Mouse (Mus musculus) neural tube, embryonic 14.5 days (tissue): ENCODE results near the gene Gm572. TPM values are rescaled to one million over a fixed set of nuclear protein-coding genes. Genes with fewer than 3 reads are reported as not detected.

ENCODE experiments used
- ATAC-seq: fragments of 200-750 bp; cut with Nextera tagmentation; 2 replicates; pipeline ENCODE4 v1.8.0; 2017; ENCODE audit warnings: low read depth, mild to moderate bottlenecking, moderate TSS enrichment, moderate library complexity
- H3K27ac ChIP-seq: fragments of 300-500 bp; sonication (generic); 2 replicates; pipeline ENCODE4 v1.5.1; 2014; ENCODE audit warnings: low read depth, mild to moderate bottlenecking, control low read depth, low read length, moderate library complexity, mixed read lengths
- H3K27me3 ChIP-seq: fragments of 300-500 bp; sonication (generic); 2 replicates; pipeline ENCODE4 v1.6.1; 2014; ENCODE audit warnings: low read length; ENCODE audit not compliant: control insufficient read depth, insufficient read depth
- H3K36me3 ChIP-seq: fragments of 300-500 bp; sonication (generic); 2 replicates; pipeline ENCODE4 v1.6.1; 2014; ENCODE audit warnings: low read length, mixed read lengths; ENCODE audit not compliant: control insufficient read depth, insufficient read depth
- H3K4me1 ChIP-seq: fragments of 300-500 bp; sonication (generic); 2 replicates; pipeline ENCODE4 v1.6.1; 2014; ENCODE audit warnings: low read length; ENCODE audit not compliant: control insufficient read depth, insufficient read depth
- H3K4me2 ChIP-seq: fragments of 300-500 bp; sonication (generic); 2 replicates; pipeline ENCODE4 v1.6.1; 2014; ENCODE audit warnings: mild to moderate bottlenecking, low read depth, low read length, control low read depth
- H3K4me3 ChIP-seq: fragments of 300-500 bp; sonication (generic); 2 replicates; pipeline ENCODE4 v1.5.1; 2014; ENCODE audit warnings: low read depth, low read length, control low read depth, mixed read lengths
- H3K9ac ChIP-seq: fragments of 300-500 bp; sonication (generic); replicated peaks from 2 replicates; pipeline ENCODE4 v1.6.1; 2014; ENCODE audit warnings: low read depth, mild to moderate bottlenecking, control low read depth, low read length, mixed read lengths
- H3K9me3 ChIP-seq: fragments of 300-500 bp; sonication (generic); 2 replicates; pipeline ENCODE4 v1.6.1; 2016; ENCODE audit warnings: low read length; ENCODE audit not compliant: control insufficient read depth
- WGBS: fragments of 180-500 bp; shearing (Covaris S2); extraction: QIAGEN DNeasy Blood & Tissue Kit; methylation state at CpG from one replicate; pipeline ENCODE4 v1.1.7; 2014; 5-methylcytosine and 5-hydroxymethylcytosine counted together
- polyA plus RNA-seq: library from polyadenylated mRNA; unstranded; fragments of >200 nt; fragmentation: Nextera tagmentation; extraction: Ambion mirVana; gene quantifications from 2 replicates; pipeline ENCODE4 v1.2.1, GENCODE M21; 2014

The Gm572 gene
- polyA plus RNA-seq, 1 experiment from 2014 or later = not detected

DNA sequence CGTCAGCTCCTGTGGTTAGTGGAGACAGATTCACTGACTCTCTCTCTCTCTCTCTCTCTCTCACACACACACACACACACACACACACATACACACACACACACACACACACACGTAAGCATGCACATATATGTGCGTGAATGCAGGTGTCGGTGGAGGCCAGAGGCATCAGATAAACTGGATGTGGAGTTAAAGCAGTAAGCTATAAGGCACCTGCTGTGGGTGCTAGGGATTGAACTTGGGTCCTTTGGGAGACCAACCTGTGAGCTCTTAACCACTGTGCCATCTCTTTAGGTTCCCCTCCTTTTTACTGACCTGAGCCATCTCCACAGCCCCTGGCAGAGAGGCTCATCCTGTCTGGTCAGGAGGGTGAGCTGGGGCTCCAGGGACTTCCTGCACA is 39.8 kb downstream of the Gm572 start:
- Histone ChIP-seq H3K4me3 (no peak overlapping the region), H3K36me3 (no peaks in the 10 kb centered on the region), H3K9me3 (no peaks in the 10 kb centered on the region), H3K4me2 (no peak overlapping the region), H3K4me1 (no peaks in the 10 kb centered on the region), H3K9ac (no peak overlapping the region), H3K27ac (no peak overlapping the region), H3K27me3 (no peaks in the 10 kb centered on the region)
- no peak for ATAC-seq
- 96% methylated on average over 4 of the region's 4 CpGs for WGBS

DNA sequence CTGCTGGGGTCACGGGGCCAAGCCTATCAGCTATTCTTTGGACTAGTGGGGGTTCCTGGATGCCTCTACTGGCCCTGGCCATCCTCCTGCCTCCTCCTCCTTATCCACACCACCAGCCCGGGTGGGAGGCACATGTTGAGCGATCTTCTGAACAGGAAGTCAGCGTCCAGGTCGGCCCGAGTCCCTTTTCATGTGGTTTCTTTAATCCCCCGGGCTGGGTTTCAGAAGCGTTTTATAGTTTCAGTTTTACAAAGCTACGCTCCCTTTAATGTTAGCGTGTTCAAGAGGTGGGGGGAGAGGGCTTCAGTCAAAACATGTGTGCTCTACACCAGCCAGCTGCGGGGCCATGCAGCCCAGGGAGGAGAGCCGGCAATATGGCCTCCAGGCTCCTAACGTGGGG is 40.4 kb downstream of the Gm572 start:
- H3K27me3 ChIP-seq = no peaks in the 10 kb centered on the region
- no peaks in the 10 kb centered on the region for H3K36me3 ChIP-seq
- no peak overlapping the region for H3K4me2 ChIP-seq
- no peak for ATAC-seq
- H3K9ac ChIP-seq = no peak overlapping the region
- WGBS = 81% methylated on average over 13 of the region's 13 CpGs
- H3K9me3 ChIP-seq = no peaks in the 10 kb centered on the region
- H3K4me1 ChIP-seq = no peaks in the 10 kb centered on the region
- H3K4me3 ChIP-seq = no peak overlapping the region
- no peak overlapping the region for H3K27ac ChIP-seq

DNA sequence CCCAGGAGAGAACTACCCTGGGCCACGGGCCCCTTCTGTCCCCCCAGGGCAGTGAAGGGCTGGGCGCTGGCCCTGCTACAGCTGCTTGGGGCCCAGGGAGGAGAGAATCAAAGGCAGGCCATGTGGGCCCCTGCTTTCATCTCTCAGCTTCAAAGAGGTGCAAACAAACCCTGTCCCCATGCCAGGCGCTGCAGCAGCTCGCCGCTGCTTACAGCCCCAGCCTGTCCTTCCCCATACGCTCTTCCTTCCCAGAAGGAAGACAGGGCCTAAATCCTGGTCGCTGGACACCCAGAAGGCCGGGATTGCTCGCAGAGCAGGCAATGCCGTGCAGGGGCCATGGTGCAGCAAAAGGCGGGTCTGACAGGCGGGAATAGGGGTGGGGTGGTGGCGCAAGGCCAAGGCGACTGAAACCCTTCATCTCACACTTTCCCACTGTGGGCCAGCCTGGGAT is 43.4 kb downstream of the Gm572 start:
- Histone ChIP-seq H3K36me3 (no peaks in the 10 kb centered on the region), H3K4me2 (no peak overlapping the region), H3K4me1 (no peaks in the 10 kb centered on the region), H3K4me3 (no peak overlapping the region), H3K27me3 (no peaks in the 10 kb centered on the region), H3K9me3 (no peaks in the 10 kb centered on the region), H3K27ac (no peak overlapping the region), H3K9ac (no peak overlapping the region)
- 26% methylated on average over 14 of the region's 14 CpGs for WGBS
- ATAC-seq = no peak

DNA sequence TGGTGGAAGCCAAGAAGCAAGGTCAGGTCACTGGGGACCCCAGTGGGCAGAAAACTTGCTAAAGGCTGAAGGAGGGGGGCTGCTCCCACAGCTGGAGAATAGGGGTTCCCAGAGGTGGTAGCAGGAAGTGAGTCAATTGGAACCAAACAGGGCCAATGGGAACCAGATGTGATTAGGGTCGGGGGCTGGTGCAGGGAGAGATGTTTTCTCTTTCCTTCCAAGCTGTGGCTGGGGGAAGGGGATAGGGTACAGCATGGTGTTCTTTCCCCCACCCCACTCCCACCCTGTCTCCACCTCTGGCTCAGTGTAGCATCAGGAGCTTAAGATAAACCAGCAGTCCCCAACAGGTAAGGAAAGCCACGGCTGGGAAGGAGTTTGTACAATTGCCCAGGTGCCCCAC is 45.0 kb downstream of the Gm572 start:
- H3K4me2 ChIP-seq = no peak overlapping the region
- no peaks in the 10 kb centered on the region for H3K27me3 ChIP-seq
- H3K36me3 ChIP-seq = no peaks in the 10 kb centered on the region
- H3K27ac ChIP-seq = no peak overlapping the region
- H3K4me3 ChIP-seq = no peak overlapping the region
- ATAC-seq = no peak
- 48% methylated on average over 2 of the region's 2 CpGs for WGBS
- no peak overlapping the region for H3K9ac ChIP-seq
- no peaks in the 10 kb centered on the region for H3K4me1 ChIP-seq
- H3K9me3 ChIP-seq = no peaks in the 10 kb centered on the region

DNA sequence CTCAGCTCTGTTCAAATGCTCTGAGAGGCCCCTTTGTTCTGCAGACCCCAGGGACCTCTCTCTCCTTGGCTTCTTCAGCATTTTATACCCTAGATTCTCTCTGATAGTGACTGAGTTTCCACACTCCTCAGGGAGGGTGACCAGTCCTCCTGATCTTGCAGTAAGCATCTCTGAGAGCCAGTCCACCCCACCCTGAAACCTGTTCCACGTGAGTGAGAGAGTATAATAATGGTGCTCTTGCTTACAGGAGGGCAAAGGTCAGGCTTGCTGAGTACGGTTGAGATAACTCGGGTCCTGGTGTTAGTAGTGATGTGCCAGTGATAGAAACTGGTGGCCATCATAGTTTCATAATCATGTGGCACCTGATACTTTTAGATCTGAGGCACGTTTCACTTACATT is 48.1 kb downstream of the Gm572 start:
- Histone ChIP-seq H3K9me3 (no peaks in the 10 kb centered on the region), H3K4me2 (no peak overlapping the region), H3K27ac (no peak overlapping the region), H3K27me3 (no peaks in the 10 kb centered on the region), H3K4me1 (no peaks in the 10 kb centered on the region), H3K4me3 (no peak overlapping the region), H3K36me3 (no peaks in the 10 kb centered on the region), H3K9ac (no peak overlapping the region)
- WGBS = 83% methylated on average over 4 of the region's 4 CpGs
- ATAC-seq = no peak

DNA sequence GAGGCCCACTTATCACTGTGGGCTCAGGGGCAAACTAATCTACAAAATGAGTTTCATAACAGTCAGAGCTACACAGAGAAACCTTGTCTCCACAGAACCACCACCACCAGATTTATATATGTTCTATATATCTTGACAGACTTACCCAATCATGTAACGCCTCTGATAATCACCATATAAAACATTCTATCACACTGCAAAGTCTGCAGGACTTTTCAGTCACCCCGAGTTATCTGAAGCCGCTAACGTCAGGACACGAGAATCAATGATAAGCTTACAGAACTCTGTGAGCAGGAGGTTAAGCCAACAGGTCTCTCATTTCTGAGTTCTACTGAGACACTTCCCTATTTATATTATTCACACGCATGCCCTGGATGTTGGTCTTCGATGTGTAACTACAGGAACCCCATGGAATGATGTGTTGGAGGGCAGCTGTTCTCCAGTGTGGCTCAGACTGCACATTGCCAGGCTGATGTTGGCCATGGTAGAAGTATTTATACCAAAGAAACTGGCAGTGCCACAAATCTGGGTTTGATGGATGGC is 50.4 kb downstream of the Gm572 start:
- no peak overlapping the region for H3K27ac ChIP-seq
- H3K4me3 ChIP-seq = no peak overlapping the region
- no peak overlapping the region for H3K9ac ChIP-seq
- H3K36me3 ChIP-seq = no peaks in the 10 kb centered on the region
- no peaks in the 10 kb centered on the region for H3K27me3 ChIP-seq
- no peaks in the 10 kb centered on the region for H3K9me3 ChIP-seq
- WGBS = 93% methylated on average over 7 of the region's 7 CpGs
- no peak for ATAC-seq
- H3K4me1 ChIP-seq = no peaks in the 10 kb centered on the region
- no peak overlapping the region for H3K4me2 ChIP-seq

DNA sequence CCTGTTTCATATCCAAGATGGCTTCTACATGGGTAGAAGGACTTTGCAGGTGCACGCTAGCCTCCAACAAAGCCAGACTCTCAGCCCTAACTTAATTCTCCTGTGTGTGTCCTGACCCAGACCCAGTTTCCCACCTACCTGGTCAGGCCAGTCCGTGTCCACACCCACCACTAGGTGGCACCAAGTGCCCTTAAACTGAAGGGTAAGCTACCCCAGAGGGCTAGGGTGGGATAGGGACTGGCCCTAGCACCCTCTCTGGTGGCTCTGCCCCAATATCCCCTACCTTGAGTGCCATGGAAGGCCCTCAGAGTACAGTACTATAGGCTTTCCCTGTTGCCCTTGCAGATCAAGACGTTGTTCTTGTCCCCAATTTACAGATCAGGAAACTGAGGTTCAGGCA is 61.6 kb downstream of the Gm572 start:
- no peak overlapping the region for H3K27ac ChIP-seq
- ATAC-seq = 0 out of 2 replicates have a peak, but pooled peaks have one; percentile 50
- H3K27me3 ChIP-seq = no peaks in the 10 kb centered on the region
- H3K36me3 ChIP-seq = no peaks in the 10 kb centered on the region
- H3K4me2 ChIP-seq = no peak overlapping the region
- H3K4me3 ChIP-seq = no peak overlapping the region
- no peaks in the 10 kb centered on the region for H3K4me1 ChIP-seq
- 41% methylated on average over 3 of the region's 3 CpGs for WGBS
- no peaks in the 10 kb centered on the region for H3K9me3 ChIP-seq
- H3K9ac ChIP-seq = no peak overlapping the region

DNA sequence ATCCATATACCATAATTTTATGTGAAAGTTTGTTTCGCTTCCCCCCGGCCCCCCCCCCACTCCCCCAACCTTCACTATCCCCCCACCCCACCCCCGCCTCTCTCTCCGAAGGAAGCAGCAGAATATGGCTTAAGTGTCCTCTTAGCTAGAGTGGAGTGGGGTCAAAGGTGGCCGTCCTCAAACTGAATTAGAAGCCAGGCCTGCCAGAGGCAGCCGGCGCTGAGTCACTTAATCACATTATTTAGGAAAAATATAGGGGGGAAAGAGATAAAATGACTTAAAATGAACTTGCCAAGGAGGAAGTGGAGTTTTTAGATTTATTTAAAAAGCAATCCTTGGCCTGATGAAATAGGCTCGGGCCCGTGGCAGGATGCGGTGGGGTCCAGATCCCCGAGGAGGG is 65.7 kb downstream of the Gm572 start:
- Histone ChIP-seq H3K4me2 (no peak overlapping the region), H3K4me3 (no peak overlapping the region), H3K27me3 (no peaks in the 10 kb centered on the region), H3K36me3 (no peaks in the 10 kb centered on the region), H3K27ac (no peak overlapping the region), H3K9ac (no peak overlapping the region), H3K9me3 (no peaks in the 10 kb centered on the region), H3K4me1 (peaks cover 4% of the 10 kb centered on the region; the same call in 1 of the 2 replicates)
- no peak for ATAC-seq
- 49% methylated on average over 11 of the region's 11 CpGs for WGBS

DNA sequence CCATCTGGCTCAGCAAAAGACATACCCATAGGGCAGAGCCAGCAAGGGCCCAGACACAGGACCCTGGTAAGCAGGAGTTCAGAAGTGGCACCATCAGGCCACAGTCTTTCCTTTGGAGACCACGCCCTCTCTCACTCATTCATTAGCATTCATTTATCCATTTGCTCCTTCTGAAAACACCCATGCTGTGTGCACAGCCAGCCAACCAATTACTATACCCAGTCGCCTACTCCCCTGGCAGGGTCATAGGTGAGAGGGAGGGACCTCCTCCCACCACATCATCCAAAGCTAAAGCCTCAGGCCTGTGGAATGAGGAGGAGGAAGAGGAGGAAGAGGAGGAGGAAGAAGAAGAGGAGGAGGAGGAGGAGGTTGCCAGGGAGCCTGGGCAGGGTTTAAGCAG is 67.3 kb downstream of the Gm572 start:
- ATAC-seq = no peak
- H3K4me1 ChIP-seq = peaks cover 4% of the 10 kb centered on the region; the same call in 1 of the 2 replicates
- no peaks in the 10 kb centered on the region for H3K27me3 ChIP-seq
- H3K36me3 ChIP-seq = no peaks in the 10 kb centered on the region
- H3K9ac ChIP-seq = no peak overlapping the region
- 27% methylated on average over 2 of the region's 2 CpGs for WGBS
- no peak overlapping the region for H3K27ac ChIP-seq
- H3K4me3 ChIP-seq = no peak overlapping the region
- no peaks in the 10 kb centered on the region for H3K9me3 ChIP-seq
- H3K4me2 ChIP-seq = no peak overlapping the region
